Mouse (Mus musculus) forebrain, embryonic 16.5 days (tissue): ENCODE results near the gene Adprhl2. TPM values are rescaled to one million over a fixed set of nuclear protein-coding genes. Genes with fewer than 3 reads are reported as not detected.

ENCODE experiments used
- ATAC-seq: fragments of 200-750 bp; cut with Nextera tagmentation; 2 replicates; pipeline ENCODE4 v1.8.0; 2017; ENCODE audit warnings: mild to moderate bottlenecking, moderate library complexity
- H3K27ac ChIP-seq: fragments of 300-500 bp; sonication (generic); 2 replicates; pipeline ENCODE4 v1.5.1; 2014; ENCODE audit warnings: low read length, control low read depth
- H3K27me3 ChIP-seq: fragments of 300-500 bp; sonication (generic); replicated peaks from 2 replicates; pipeline ENCODE4 v1.6.1; 2014; ENCODE audit warnings: low read length; ENCODE audit not compliant: control insufficient read depth, insufficient read depth
- H3K36me3 ChIP-seq: fragments of 300-500 bp; sonication (generic); 2 replicates; pipeline ENCODE4 v1.6.1; 2014; ENCODE audit not compliant: control insufficient read depth, insufficient read depth
- H3K4me1 ChIP-seq: fragments of 300-500 bp; sonication (generic); replicated peaks from 2 replicates; pipeline ENCODE4 v1.6.1; 2014; ENCODE audit warnings: low read length; ENCODE audit not compliant: control insufficient read depth, insufficient read depth
- H3K4me2 ChIP-seq: fragments of 300-500 bp; sonication (generic); 2 replicates; pipeline ENCODE4 v1.6.1; 2014; ENCODE audit warnings: mild to moderate bottlenecking, low read length, control low read depth
- H3K4me3 ChIP-seq: fragments of 300-500 bp; sonication (generic); replicated peaks from 2 replicates; pipeline ENCODE4 v1.5.1; 2014; ENCODE audit warnings: mild to moderate bottlenecking, low read length, control low read depth
- H3K9ac ChIP-seq: fragments of 300-500 bp; sonication (generic); replicated peaks from 2 replicates; pipeline ENCODE4 v1.6.1; 2014; ENCODE audit warnings: low read depth, low read length, control low read depth
- H3K9me3 ChIP-seq: fragments of 300-500 bp; sonication (generic); 2 replicates; pipeline ENCODE4 v1.6.1; 2016; ENCODE audit warnings: low read length; ENCODE audit not compliant: control insufficient read depth
- WGBS: fragments of 180-500 bp; shearing (Covaris S2); extraction: QIAGEN DNeasy Blood & Tissue Kit; methylation state at CpG from one replicate; pipeline ENCODE4 v1.1.7; 2014; 5-methylcytosine and 5-hydroxymethylcytosine counted together
- polyA plus RNA-seq: library from polyadenylated mRNA; unstranded; fragments of >200 nt; fragmentation: Nextera tagmentation; extraction: Ambion mirVana; gene quantifications from 2 replicates; pipeline ENCODE4 v1.2.1, GENCODE M21; 2015

Gene Adprhl2
- 81.7 and 88.1 TPM in 2 replicates for polyA plus RNA-seq

- Histone ChIP-seq H3K27ac (peak within 1 kb of the TSS; percentile 77), H3K27me3 (no peaks in the 10 kb centered on the region), H3K4me3 (peak within 1 kb of the TSS; percentile 90), H3K9ac (peak within 1 kb of the TSS; percentile 91), H3K4me2 (peak within 1 kb of the TSS; percentile 97), H3K36me3 (peaks cover 12% of the 10 kb centered on the region), H3K4me1 (peaks cover 23% of the 10 kb centered on the region), H3K9me3 (no peaks in the 10 kb centered on the region)
- peak; percentile 91 for ATAC-seq
- under 1% methylated on average over 79 of the region's 80 CpGs for WGBS
Observed at GRCm38 (mm10) chr4:126321111-126321853, at the start of gene Adprhl2. TSS of gene Adprhl2 (minus strand) at chr4:126321703.

DNA sequence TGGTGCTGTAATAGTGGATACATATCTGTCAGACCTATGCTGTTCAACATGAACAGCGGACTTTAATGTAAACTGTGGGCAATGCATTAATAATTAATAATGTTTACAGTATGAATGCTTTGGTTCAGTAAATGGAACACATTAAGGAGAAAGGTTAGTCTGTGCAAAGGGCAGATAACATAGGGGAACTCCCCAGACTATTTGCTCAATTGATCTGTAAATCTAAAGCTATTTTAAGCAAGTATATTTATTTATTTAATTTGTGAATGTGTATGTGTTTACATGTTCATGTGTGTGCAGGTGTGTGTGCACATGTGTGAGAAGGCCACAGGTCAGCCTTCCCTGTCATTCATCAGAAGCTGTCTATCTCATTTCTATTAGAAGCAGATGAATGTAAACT, 38.6 kb upstream of the Adprhl2 start:
- Histone ChIP-seq H3K36me3 (peaks cover 4% of the 10 kb centered on the region; the same call in 1 of the 2 replicates), H3K4me1 (no peaks in the 10 kb centered on the region), H3K9ac (no peak overlapping the region), H3K27ac (no peak overlapping the region), H3K9me3 (no peaks in the 10 kb centered on the region), H3K4me2 (no peak overlapping the region), H3K27me3 (no peaks in the 10 kb centered on the region), H3K4me3 (no peak overlapping the region)
- ATAC-seq: no peak
- WGBS: 98% methylated on average over 1 of the region's 1 CpGs

DNA sequence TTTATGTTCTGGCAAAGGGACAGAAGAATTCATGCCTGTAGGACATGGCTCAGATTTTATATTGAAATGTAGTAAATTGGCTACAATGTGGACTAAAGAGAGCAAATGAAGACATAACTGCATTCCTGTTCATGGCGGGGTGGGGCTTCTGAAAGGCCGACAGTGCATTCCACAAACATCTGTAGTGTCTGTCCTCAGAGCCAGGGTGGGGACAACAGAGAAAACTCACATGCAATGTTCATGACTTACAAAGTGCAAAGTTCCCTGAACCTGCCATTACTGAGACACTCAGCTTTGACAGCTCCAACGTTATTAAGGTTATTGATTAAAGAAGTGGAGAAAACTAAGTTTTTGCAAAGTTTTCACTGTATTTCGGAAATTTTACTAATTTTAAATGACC, 21.9 kb upstream of the Adprhl2 start:
- H3K9ac ChIP-seq: no peak overlapping the region
- ATAC-seq: no peak
- peaks cover 7% of the 10 kb centered on the region for H3K36me3 ChIP-seq
- no peaks in the 10 kb centered on the region for H3K4me1 ChIP-seq
- no peak overlapping the region for H3K4me3 ChIP-seq
- H3K9me3 ChIP-seq: no peaks in the 10 kb centered on the region
- no peak overlapping the region for H3K4me2 ChIP-seq
- no peak overlapping the region for H3K27ac ChIP-seq
- H3K27me3 ChIP-seq: no peaks in the 10 kb centered on the region
- WGBS: 84% methylated on average over 4 of the region's 4 CpGs

GRCm38 (mm10) chr4:126339461-126339860, 18.0 kb upstream of the Adprhl2 start:
- no peak overlapping the region for H3K4me3 ChIP-seq
- no peak overlapping the region for H3K9ac ChIP-seq
- no peaks in the 10 kb centered on the region for H3K27me3 ChIP-seq
- H3K36me3 ChIP-seq: 0 out of 2 replicates have a peak, but pooled peaks cover 2% of the 10 kb centered on the region
- WGBS: 78% methylated on average over 4 of the region's 4 CpGs
- H3K4me1 ChIP-seq: no peaks in the 10 kb centered on the region
- ATAC-seq: no peak
- no peak overlapping the region for H3K4me2 ChIP-seq
- H3K27ac ChIP-seq: no peak overlapping the region
- no peaks in the 10 kb centered on the region for H3K9me3 ChIP-seq

GRCm38 (mm10) chr4:126332358-126332757, 10.9 kb upstream of the Adprhl2 start:
- no peak overlapping the region for H3K9ac ChIP-seq
- H3K27me3 ChIP-seq: no peaks in the 10 kb centered on the region
- 54% methylated on average over 3 of the region's 3 CpGs for WGBS
- no peaks in the 10 kb centered on the region for H3K36me3 ChIP-seq
- H3K4me3 ChIP-seq: no peak overlapping the region
- ATAC-seq: no peak
- no peak overlapping the region for H3K4me2 ChIP-seq
- H3K27ac ChIP-seq: no peak overlapping the region
- no peaks in the 10 kb centered on the region for H3K4me1 ChIP-seq
- no peaks in the 10 kb centered on the region for H3K9me3 ChIP-seq

DNA sequence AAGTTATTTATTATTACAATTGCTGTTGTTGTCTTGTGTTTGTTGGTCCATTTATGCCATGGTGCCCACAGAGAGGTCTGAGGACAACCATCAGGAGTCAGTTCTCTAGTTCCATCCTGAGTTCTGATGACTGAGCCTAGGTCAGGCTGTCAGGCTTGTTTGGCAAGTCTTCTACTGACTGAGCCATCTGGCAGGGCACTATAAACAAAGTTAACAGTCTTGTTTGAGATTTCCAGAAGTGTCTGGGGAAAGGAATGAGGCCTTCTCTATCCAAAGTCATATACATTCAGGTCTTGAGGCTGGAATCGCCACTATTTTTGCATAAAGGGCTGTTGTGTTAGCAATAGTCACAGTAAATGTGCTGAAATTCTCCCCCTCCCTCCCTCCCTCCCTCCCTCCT, 10.2 kb upstream of the Adprhl2 start:
- no peak for ATAC-seq
- Histone ChIP-seq H3K4me1 (no peaks in the 10 kb centered on the region), H3K27me3 (no peaks in the 10 kb centered on the region), H3K4me3 (no peak overlapping the region), H3K9ac (no peak overlapping the region), H3K36me3 (no peaks in the 10 kb centered on the region), H3K9me3 (no peaks in the 10 kb centered on the region), H3K27ac (no peak overlapping the region), H3K4me2 (no peak overlapping the region)
- WGBS: 83% methylated on average over 1 of the region's 1 CpGs

DNA sequence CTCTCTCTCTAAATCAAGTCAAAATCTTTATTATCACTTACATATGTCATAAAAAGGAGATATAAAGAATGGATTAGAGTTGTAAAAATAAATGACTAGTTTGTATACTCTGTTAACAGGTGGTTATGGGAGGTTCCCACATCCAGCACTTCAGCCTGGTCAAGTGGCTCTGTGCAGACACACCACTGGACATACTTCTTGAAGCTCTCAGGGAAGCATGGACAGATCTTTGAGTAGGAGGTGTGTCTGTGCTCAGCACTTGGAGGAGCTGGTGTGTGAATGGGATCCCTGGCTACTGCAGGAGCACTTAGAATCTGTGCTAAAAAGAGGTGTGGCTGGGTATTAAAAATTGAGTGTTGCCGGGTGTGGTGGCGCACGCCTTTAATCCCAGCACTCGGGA, 8.8 kb upstream of the Adprhl2 start:
- Histone ChIP-seq H3K4me3 (no peak overlapping the region), H3K9ac (no peak overlapping the region), H3K27me3 (no peaks in the 10 kb centered on the region), H3K4me2 (no peak overlapping the region), H3K9me3 (no peaks in the 10 kb centered on the region), H3K27ac (no peak overlapping the region), H3K36me3 (no peaks in the 10 kb centered on the region), H3K4me1 (peaks cover 3% of the 10 kb centered on the region; the same call in 1 of the 2 replicates)
- ATAC-seq: no peak
- WGBS: 95% methylated on average over 4 of the region's 4 CpGs

DNA sequence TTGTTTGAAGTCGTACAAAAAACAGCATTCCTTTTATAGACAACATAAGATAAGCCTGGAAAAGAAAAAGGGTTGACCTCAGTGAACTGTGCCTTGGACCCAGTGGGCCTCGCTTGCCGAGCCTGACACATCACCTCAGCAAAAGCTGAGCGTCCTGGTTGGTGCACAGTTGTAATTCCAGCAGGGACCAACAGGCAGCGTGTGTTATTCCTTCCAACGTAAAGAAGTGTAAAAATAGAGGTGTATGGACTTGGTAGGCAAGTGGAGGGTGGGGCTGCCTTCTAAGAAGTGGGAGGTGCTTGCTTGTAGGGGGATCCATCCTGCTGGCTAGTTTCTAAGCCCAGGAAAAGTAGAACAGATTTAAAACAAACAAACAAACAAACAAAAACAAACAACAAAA, 4.5 kb upstream of the Adprhl2 start:
- Histone ChIP-seq H3K4me1 (peaks cover 10% of the 10 kb centered on the region), H3K4me3 (no peak overlapping the region), H3K27me3 (no peaks in the 10 kb centered on the region), H3K9me3 (no peaks in the 10 kb centered on the region), H3K27ac (no peak overlapping the region), H3K36me3 (no peaks in the 10 kb centered on the region), H3K9ac (no peak overlapping the region), H3K4me2 (no peak overlapping the region)
- no peak for ATAC-seq
- WGBS: 22% methylated on average over 6 of the region's 6 CpGs

DNA sequence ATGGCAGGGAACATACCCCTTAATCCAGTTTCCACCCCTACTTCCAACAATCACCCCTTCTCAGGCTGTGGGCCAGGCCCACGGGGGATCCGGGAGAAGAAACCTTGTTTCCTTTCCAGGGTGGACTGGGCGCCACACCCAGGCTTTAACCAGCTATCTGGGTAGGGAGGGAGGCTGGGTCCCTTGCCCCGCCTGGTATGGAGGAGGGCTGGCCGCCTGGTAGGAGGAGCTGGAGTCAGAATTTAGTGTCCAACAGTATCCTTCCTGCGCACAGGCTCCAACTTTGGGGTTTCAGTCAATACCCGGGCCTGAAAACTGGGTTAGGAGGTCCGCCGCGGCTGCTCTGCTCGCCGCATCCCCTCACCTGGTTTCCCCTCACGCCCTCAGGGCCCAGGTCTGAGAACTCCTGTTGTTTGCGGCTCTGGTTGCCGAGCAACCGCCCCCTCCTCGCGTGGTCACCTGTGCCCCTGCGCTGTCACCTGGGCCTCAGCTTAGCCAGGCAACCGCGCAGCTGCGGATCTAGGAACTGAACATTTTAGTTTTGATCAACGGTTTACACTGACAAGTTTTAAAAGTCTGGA, 3.9 kb upstream of the Adprhl2 start, which contains the start of gene Tekt2:
Gene Tekt2 (minus strand): TSS at position 408 of the 581 bp plus-strand sequence.
- peaks cover 16% of the 10 kb centered on the region for H3K4me1 ChIP-seq
- peak within 1 kb of the TSS; percentile 35 for H3K9ac ChIP-seq
- 6% methylated on average over 23 of the region's 23 CpGs for WGBS
- H3K27ac ChIP-seq: no peak within 1 kb of the TSS
- H3K36me3 ChIP-seq: no peaks in the 10 kb centered on the region
- peak within 1 kb of the TSS; percentile 27 for H3K4me2 ChIP-seq
- ATAC-seq: no peak
- H3K27me3 ChIP-seq: no peaks in the 10 kb centered on the region
- no peaks in the 10 kb centered on the region for H3K9me3 ChIP-seq
- H3K4me3 ChIP-seq: no peak within 1 kb of the TSS
